Mouse (Mus musculus) hindbrain, embryonic 12.5 days (tissue): ENCODE data around the gene Atp9a. TPM values are rescaled to one million over a fixed set of nuclear protein-coding genes. Genes with fewer than 3 reads are reported as not detected.

Experiments
- ATAC-seq: fragments of 200-750 bp; cut with Nextera tagmentation; 2 replicates; pipeline ENCODE4 v1.8.0; 2017; ENCODE audit warnings: moderate TSS enrichment; ENCODE audit not compliant: low FRiP score
- H3K27ac ChIP-seq: fragments of 300-500 bp; sonication (generic); 2 replicates; pipeline ENCODE4 v1.5.1; 2016; ENCODE audit warnings: mild to moderate bottlenecking
- H3K27me3 ChIP-seq: fragments of 300-500 bp; sonication (generic); 2 replicates; pipeline ENCODE4 v1.6.1; 2016; ENCODE audit warnings: mild to moderate bottlenecking
- H3K36me3 ChIP-seq: fragments of 300-500 bp; sonication (generic); 2 replicates; pipeline ENCODE4 v1.6.1; 2016; ENCODE audit warnings: mild to moderate bottlenecking
- H3K4me1 ChIP-seq: fragments of 300-500 bp; sonication (generic); 2 replicates; pipeline ENCODE4 v1.6.1; 2016
- H3K4me2 ChIP-seq: fragments of 300-500 bp; sonication (generic); replicated peaks from 2 replicates; pipeline ENCODE4 v1.6.1; 2016; ENCODE audit warnings: mild to moderate bottlenecking
- H3K4me3 ChIP-seq: fragments of 300-500 bp; sonication (generic); 2 replicates; pipeline ENCODE4 v1.5.1; 2016; ENCODE audit warnings: mild to moderate bottlenecking
- H3K9ac ChIP-seq: fragments of 300-500 bp; sonication (generic); 2 replicates; pipeline ENCODE4 v1.6.1; 2016; ENCODE audit warnings: mild to moderate bottlenecking, moderate library complexity
- H3K9me3 ChIP-seq: fragments of 300-500 bp; sonication (generic); replicated peaks from 2 replicates; pipeline ENCODE4 v1.6.1; 2016; ENCODE audit warnings: mild to moderate bottlenecking
- WGBS: fragments of 180-500 bp; shearing (Covaris S2); methylation state at CpG from one replicate; pipeline ENCODE4 v1.1.7; 2016; 5-methylcytosine and 5-hydroxymethylcytosine counted together
- polyA plus RNA-seq: library from polyadenylated mRNA; unstranded; fragments of >200 nt; fragmentation: Nextera tagmentation; extraction: Ambion mirVana; gene quantifications from 2 replicates; pipeline ENCODE4 v1.2.1, GENCODE M21; 2016

Gene Atp9a
- polyA plus RNA-seq, 1 experiment from 2014 or later, result 50.8 TPM

GRCm38 (mm10) chr2:168654482-168654881 lies 87.7 kb downstream of the Atp9a start:
- no peak overlapping the region for H3K27ac ChIP-seq
- peaks cover 8% of the 10 kb centered on the region; the same call in 1 of the 2 replicates for H3K4me1 ChIP-seq
- ATAC-seq, result no peak
- H3K4me2 ChIP-seq, result no peak overlapping the region
- no peak overlapping the region for H3K9ac ChIP-seq
- no peaks in the 10 kb centered on the region for H3K9me3 ChIP-seq
- H3K4me3 ChIP-seq, result no peak overlapping the region
- peaks cover 51% of the 10 kb centered on the region for H3K36me3 ChIP-seq
- WGBS, result 68% methylated on average over 9 of the region's 9 CpGs
- no peaks in the 10 kb centered on the region for H3K27me3 ChIP-seq

GRCm38 (mm10) chr2:168651757-168652156 lies 90.5 kb downstream of the Atp9a start:
- H3K4me2 ChIP-seq, result no peak overlapping the region
- no peak overlapping the region for H3K27ac ChIP-seq
- H3K36me3 ChIP-seq, result peaks cover 61% of the 10 kb centered on the region
- 53% methylated on average over 7 of the region's 7 CpGs for WGBS
- no peaks in the 10 kb centered on the region for H3K9me3 ChIP-seq
- no peak overlapping the region for H3K9ac ChIP-seq
- peaks cover 8% of the 10 kb centered on the region; the same call in 1 of the 2 replicates for H3K4me1 ChIP-seq
- ATAC-seq, result no peak
- no peaks in the 10 kb centered on the region for H3K27me3 ChIP-seq
- H3K4me3 ChIP-seq, result no peak overlapping the region

- no peaks in the 10 kb centered on the region for H3K27me3 ChIP-seq
- no peak overlapping the region for H3K4me2 ChIP-seq
- no peaks in the 10 kb centered on the region for H3K9me3 ChIP-seq
- 79% methylated on average over 8 of the region's 8 CpGs for WGBS
- no peak overlapping the region for H3K27ac ChIP-seq
- no peak for ATAC-seq
- H3K4me3 ChIP-seq, result no peak overlapping the region
- H3K9ac ChIP-seq, result no peak overlapping the region
- H3K4me1 ChIP-seq, result 0 out of 2 replicates have a peak, but pooled peaks cover 3% of the 10 kb centered on the region
- peaks cover 67% of the 10 kb centered on the region for H3K36me3 ChIP-seq
These were observed 94.0 kb downstream of the Atp9a start for GRCm38 (mm10) chr2:168648171-168648570.

GRCm38 (mm10) chr2:168644855-168645254 lies 97.4 kb downstream of the Atp9a start:
- no peak overlapping the region for H3K9ac ChIP-seq
- ATAC-seq, result no peak
- no peak overlapping the region for H3K4me2 ChIP-seq
- H3K4me1 ChIP-seq, result peaks cover 6% of the 10 kb centered on the region
- H3K27me3 ChIP-seq, result no peaks in the 10 kb centered on the region
- 48% methylated on average over 6 of the region's 6 CpGs for WGBS
- H3K36me3 ChIP-seq, result peaks cover 56% of the 10 kb centered on the region
- no peaks in the 10 kb centered on the region for H3K9me3 ChIP-seq
- H3K4me3 ChIP-seq, result no peak overlapping the region
- no peak overlapping the region for H3K27ac ChIP-seq

- Histone ChIP-seq H3K27me3 (no peaks in the 10 kb centered on the region), H3K9ac (no peak overlapping the region), H3K4me1 (peaks cover 6% of the 10 kb centered on the region), H3K27ac (no peak overlapping the region), H3K4me3 (no peak overlapping the region), H3K4me2 (no peak overlapping the region), H3K9me3 (no peaks in the 10 kb centered on the region), H3K36me3 (peaks cover 55% of the 10 kb centered on the region)
- no peak for ATAC-seq
- WGBS, result 79% methylated on average over 20 of the region's 20 CpGs
These were observed 98.6 kb downstream of the Atp9a start for GRCm38 (mm10) chr2:168643524-168644177.

GRCm38 (mm10) chr2:168642187-168642586 lies 100.0 kb downstream of the Atp9a start:
- Histone ChIP-seq H3K4me2 (no peak overlapping the region), H3K27ac (peak overlapping the region; percentile 49; the same call in 1 of the 2 replicates), H3K9ac (no peak overlapping the region), H3K4me1 (peaks cover 7% of the 10 kb centered on the region), H3K9me3 (no peaks in the 10 kb centered on the region), H3K27me3 (0 out of 2 replicates have a peak, but pooled peaks cover 3% of the 10 kb centered on the region), H3K36me3 (peaks cover 56% of the 10 kb centered on the region), H3K4me3 (no peak overlapping the region)
- WGBS, result 59% methylated on average over 11 of the region's 11 CpGs
- ATAC-seq, result peak; percentile 44; the same call in 1 of the 2 replicates

- Histone ChIP-seq H3K4me2 (no peak overlapping the region), H3K27me3 (0 out of 2 replicates have a peak, but pooled peaks cover 8% of the 10 kb centered on the region), H3K36me3 (peaks cover 59% of the 10 kb centered on the region), H3K9ac (no peak overlapping the region), H3K9me3 (no peaks in the 10 kb centered on the region), H3K4me3 (no peak overlapping the region), H3K27ac (no peak overlapping the region), H3K4me1 (peaks cover 11% of the 10 kb centered on the region)
- no peak for ATAC-seq
- 87% methylated on average over 9 of the region's 9 CpGs for WGBS
These were observed 101.7 kb downstream of the Atp9a start for GRCm38 (mm10) chr2:168640460-168640859.

- peaks cover 14% of the 10 kb centered on the region; the same call in 1 of the 2 replicates for H3K4me1 ChIP-seq
- no peaks in the 10 kb centered on the region for H3K9me3 ChIP-seq
- no peak for ATAC-seq
- no peak overlapping the region for H3K4me3 ChIP-seq
- no peak overlapping the region for H3K4me2 ChIP-seq
- peaks cover 8% of the 10 kb centered on the region; the same call in 1 of the 2 replicates for H3K27me3 ChIP-seq
- peaks cover 50% of the 10 kb centered on the region for H3K36me3 ChIP-seq
- H3K27ac ChIP-seq, result no peak overlapping the region
- no peak overlapping the region for H3K9ac ChIP-seq
- 78% methylated on average over 7 of the region's 7 CpGs for WGBS
These were observed 107.3 kb downstream of the Atp9a start for GRCm38 (mm10) chr2:168634881-168635280.

GRCm38 (mm10) chr2:168633301-168633816 lies 108.8 kb downstream of the Atp9a start:
- Histone ChIP-seq H3K36me3 (peaks cover 37% of the 10 kb centered on the region), H3K27me3 (peaks cover 8% of the 10 kb centered on the region; the same call in 1 of the 2 replicates)

GRCm38 (mm10) chr2:168632543-168632942 lies 109.7 kb downstream of the Atp9a start:
- Histone ChIP-seq H3K9me3 (no peaks in the 10 kb centered on the region), H3K4me3 (no peak overlapping the region), H3K9ac (no peak overlapping the region), H3K27me3 (peaks cover 4% of the 10 kb centered on the region; the same call in 1 of the 2 replicates), H3K4me1 (peaks cover 20% of the 10 kb centered on the region; the same call in 1 of the 2 replicates), H3K27ac (no peak overlapping the region), H3K4me2 (no peak overlapping the region), H3K36me3 (peaks cover 29% of the 10 kb centered on the region)
- no peak for ATAC-seq
- WGBS, result 87% methylated on average over 6 of the region's 6 CpGs

More at GRCm38 (mm10) chr2:168633301-168633816, 108.8 kb downstream of the Atp9a start:
- WGBS, result 50% methylated on average over 14 of the region's 14 CpGs
- H3K4me2 ChIP-seq, result no peak overlapping the region
- no peak for ATAC-seq
- H3K9ac ChIP-seq, result no peak overlapping the region
- H3K4me3 ChIP-seq, result no peak overlapping the region
- no peaks in the 10 kb centered on the region for H3K9me3 ChIP-seq
- peaks cover 15% of the 10 kb centered on the region; the same call in 1 of the 2 replicates for H3K4me1 ChIP-seq
- peak overlapping the region; percentile 30; the same call in 1 of the 2 replicates for H3K27ac ChIP-seq

- no peak overlapping the region for H3K4me3 ChIP-seq
- H3K4me2 ChIP-seq, result no peak overlapping the region
- 26% methylated on average over 8 of the region's 8 CpGs for WGBS
- ATAC-seq, result peak; percentile 55
- H3K36me3 ChIP-seq, result peaks cover 4% of the 10 kb centered on the region; the same call in 1 of the 2 replicates
- no peak overlapping the region for H3K27ac ChIP-seq
- no peaks in the 10 kb centered on the region for H3K9me3 ChIP-seq
- no peak overlapping the region for H3K9ac ChIP-seq
- peaks cover 32% of the 10 kb centered on the region for H3K4me1 ChIP-seq
- H3K27me3 ChIP-seq, result no peaks in the 10 kb centered on the region
These were observed 113.4 kb downstream of the Atp9a start for GRCm38 (mm10) chr2:168628787-168629186.

- 63% methylated on average over 20 of the region's 20 CpGs for WGBS
- no peak overlapping the region for H3K4me3 ChIP-seq
- no peak overlapping the region for H3K4me2 ChIP-seq
- H3K9me3 ChIP-seq, result no peaks in the 10 kb centered on the region
- H3K9ac ChIP-seq, result no peak overlapping the region
- peaks cover 2% of the 10 kb centered on the region; the same call in 1 of the 2 replicates for H3K36me3 ChIP-seq
- no peak for ATAC-seq
- no peak overlapping the region; the same call in 1 of the 2 replicates for H3K27ac ChIP-seq
- peaks cover 26% of the 10 kb centered on the region for H3K4me1 ChIP-seq
- no peaks in the 10 kb centered on the region for H3K27me3 ChIP-seq
These were observed 114.1 kb downstream of the Atp9a start for GRCm38 (mm10) chr2:168627829-168628770.
